Mouse (Mus musculus): ENCODE results near the gene Gm17093. TPM values are rescaled to one million over a fixed set of nuclear protein-coding genes. Genes with fewer than 3 reads are reported as not detected.
"Not testable (repeated sequence)": the region's sequence is repeated elsewhere in the genome, so short reads cannot be mapped to it uniquely, and the experiment has no call there.

The Gm17093 gene
- not detected in 2 replicates for total RNA-seq (2014; fragmentation: Nextera tagmentation)
- total RNA-seq (2017), result not detected in 2 replicates

DNA sequence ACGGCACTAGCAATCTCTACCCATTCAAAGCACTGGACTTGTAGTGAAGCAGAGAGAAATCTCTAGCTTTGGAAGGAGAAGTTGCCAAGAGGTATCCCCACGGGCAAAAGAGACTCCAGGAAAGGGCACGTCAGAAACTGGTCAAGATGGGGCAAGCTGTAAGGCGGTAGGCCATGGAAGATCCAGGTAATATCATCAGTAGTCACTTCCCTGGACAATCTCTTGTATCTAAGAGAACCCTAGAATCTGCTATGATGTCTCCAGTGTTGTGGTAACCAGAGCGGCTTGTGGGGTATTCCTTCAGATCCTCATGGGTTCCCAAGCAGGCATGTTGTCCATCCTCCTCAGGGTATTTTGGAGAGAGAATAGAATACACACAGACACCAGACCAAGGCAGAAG, at the start of gene Gm17093:
Gm17093 (plus strand) TSS at position 301 of the 400 bp plus-strand sequence.
- ATAC-seq (replicated peaks; ENCODE audit: low FRiP score, low TSS enrichment, poor library complexity, severe bottlenecking), result not testable (repeated sequence)

DNA sequence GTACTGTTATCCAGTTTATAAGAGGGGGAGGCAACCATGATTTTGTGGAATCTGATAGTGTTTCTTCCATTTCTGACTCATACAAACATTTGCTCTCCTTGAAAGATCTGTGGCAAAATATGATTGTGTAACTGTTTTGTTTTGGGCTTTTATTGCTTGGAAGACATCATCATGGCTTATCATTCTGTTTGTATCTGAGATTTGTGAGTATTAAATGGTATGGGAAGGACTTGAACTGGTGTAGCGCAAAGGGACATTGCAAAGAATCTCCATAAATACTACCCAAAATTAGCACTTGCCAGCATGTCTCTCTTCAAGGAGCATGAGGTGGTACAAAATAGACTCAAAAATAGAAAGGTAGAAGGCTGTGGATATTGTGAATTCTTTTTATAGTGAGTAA, 25.9 kb upstream of the Gm17093 start, which contains the start of gene BC061237:
BC061237 (plus strand) TSS at position 301 of the 400 bp plus-strand sequence.
- not testable (repeated sequence) for ATAC-seq (replicated peaks; ENCODE audit: low FRiP score, low TSS enrichment, poor library complexity, severe bottlenecking)

GRCm38 (mm10) chr14:44547961-44548360, 29.9 kb downstream of the Gm17093 start:
- ATAC-seq (replicated peaks; ENCODE audit: low FRiP score, low TSS enrichment, poor library complexity, severe bottlenecking), result not testable (repeated sequence)

Other genes starting within 250 kb of the Gm17093 start
- gene Gm8220, start 232.7 kb upstream of the Gm17093 start, total RNA-seq (2014; fragmentation: Nextera tagmentation), result not detected in 2 replicates
- not detected in 2 replicates for gene Gm8220, start 232.7 kb upstream of the Gm17093 start, total RNA-seq (2017)
- gene Gm5930, start 179.7 kb upstream of the Gm17093 start, total RNA-seq (2014; fragmentation: Nextera tagmentation), result not detected in 2 replicates
- gene Gm5930, start 179.7 kb upstream of the Gm17093 start, total RNA-seq (2017), result not detected in 2 replicates
- gene Gm8229, start 152.9 kb upstream of the Gm17093 start, total RNA-seq (2014; fragmentation: Nextera tagmentation), result not detected in 2 replicates
- gene Gm8229, start 152.9 kb upstream of the Gm17093 start, total RNA-seq (2017), result not detected in 2 replicates
- gene Gm3371, start 107.6 kb upstream of the Gm17093 start, total RNA-seq (2014; fragmentation: Nextera tagmentation), result not detected in 2 replicates
- gene Gm3371, start 107.6 kb upstream of the Gm17093 start, total RNA-seq (2017), result not detected in 2 replicates
- not detected in 2 replicates for gene Gm8232, start 84.6 kb upstream of the Gm17093 start, total RNA-seq (2014; fragmentation: Nextera tagmentation)
- gene Gm8232, start 84.6 kb upstream of the Gm17093 start, total RNA-seq (2017), result not detected in 2 replicates
- not detected in 2 replicates for gene BC061237, start 25.8 kb upstream of the Gm17093 start, total RNA-seq (2014; fragmentation: Nextera tagmentation)
- not detected in 2 replicates for gene BC061237, start 25.8 kb upstream of the Gm17093 start, total RNA-seq (2017)
- gene Gm8247, start 64.9 kb downstream of the Gm17093 start, total RNA-seq (2014; fragmentation: Nextera tagmentation), result not detected in 2 replicates
- not detected in 2 replicates for gene Gm8247, start 64.9 kb downstream of the Gm17093 start, total RNA-seq (2017)
- not detected in 2 replicates for gene Gm5624, start 109.7 kb downstream of the Gm17093 start, total RNA-seq (2014; fragmentation: Nextera tagmentation)
- gene Gm5624, start 109.7 kb downstream of the Gm17093 start, total RNA-seq (2017), result not detected in 2 replicates
- gene Gm8257, start 188.2 kb downstream of the Gm17093 start, total RNA-seq (2014; fragmentation: Nextera tagmentation), result not detected in 2 replicates
- not detected in 2 replicates for gene Gm8257, start 188.2 kb downstream of the Gm17093 start, total RNA-seq (2017)
- gene Gm8267, start 232.1 kb downstream of the Gm17093 start, total RNA-seq (2014; fragmentation: Nextera tagmentation), result not detected in 2 replicates
- not detected in 2 replicates for gene Gm8267, start 232.1 kb downstream of the Gm17093 start, total RNA-seq (2017)

All from megakaryocyte-erythroid progenitor cell, adult 5-6 weeks (primary cell).